Mouse (Mus musculus) hindbrain, embryonic 13.5 days (tissue): ENCODE measurements at regions not wholly inside any gene's neighbourhood (a gene's known extent, or its start where the extent isn't known, plus 50 kb on each side); places are given as distances from the start of the nearest gene placed in this dataset.
"Not testable (repeated sequence)": the region's sequence is repeated elsewhere in the genome, so short reads cannot be mapped to it uniquely, and the experiment has no call there.

Experiments
- ATAC-seq: fragments of 200-750 bp; cut with Nextera tagmentation; 2 replicates; pipeline ENCODE4 v1.8.0; 2017; ENCODE audit warnings: moderate TSS enrichment; ENCODE audit not compliant: low FRiP score
- H3K27ac ChIP-seq: fragments of 300-500 bp; sonication (generic); 2 replicates; pipeline ENCODE4 v1.5.1; 2015; ENCODE audit warnings: inconsistent platforms, mild to moderate bottlenecking, moderate library complexity
- H3K27me3 ChIP-seq: fragments of 300-500 bp; sonication (generic); 2 replicates; pipeline ENCODE4 v1.6.1; 2015; ENCODE audit warnings: mild to moderate bottlenecking, inconsistent platforms
- H3K36me3 ChIP-seq: fragments of 300-500 bp; sonication (generic); 2 replicates; pipeline ENCODE4 v1.6.1; 2015; ENCODE audit warnings: mild to moderate bottlenecking, inconsistent platforms
- H3K4me1 ChIP-seq: fragments of 300-500 bp; sonication (generic); replicated peaks from 2 replicates; pipeline ENCODE4 v1.6.1; 2015; ENCODE audit warnings: inconsistent platforms
- H3K4me2 ChIP-seq: fragments of 300-500 bp; sonication (generic); 2 replicates; pipeline ENCODE4 v1.6.1; 2015; ENCODE audit warnings: inconsistent platforms, mild to moderate bottlenecking, moderate library complexity
- H3K4me3 ChIP-seq: fragments of 300-500 bp; sonication (generic); 2 replicates; pipeline ENCODE4 v1.5.1; 2015; ENCODE audit warnings: mild to moderate bottlenecking, inconsistent platforms
- H3K9ac ChIP-seq: fragments of 300-500 bp; sonication (generic); 2 replicates; pipeline ENCODE4 v1.6.1; 2015; ENCODE audit warnings: mild to moderate bottlenecking, inconsistent platforms
- H3K9me3 ChIP-seq: fragments of 300-500 bp; sonication (generic); 2 replicates; pipeline ENCODE4 v1.6.1; 2016; ENCODE audit warnings: inconsistent platforms
- WGBS: fragments of 180-500 bp; shearing (Covaris S2); methylation state at CpG from one replicate; pipeline ENCODE4 v1.1.7; 2015; 5-methylcytosine and 5-hydroxymethylcytosine counted together

DNA sequence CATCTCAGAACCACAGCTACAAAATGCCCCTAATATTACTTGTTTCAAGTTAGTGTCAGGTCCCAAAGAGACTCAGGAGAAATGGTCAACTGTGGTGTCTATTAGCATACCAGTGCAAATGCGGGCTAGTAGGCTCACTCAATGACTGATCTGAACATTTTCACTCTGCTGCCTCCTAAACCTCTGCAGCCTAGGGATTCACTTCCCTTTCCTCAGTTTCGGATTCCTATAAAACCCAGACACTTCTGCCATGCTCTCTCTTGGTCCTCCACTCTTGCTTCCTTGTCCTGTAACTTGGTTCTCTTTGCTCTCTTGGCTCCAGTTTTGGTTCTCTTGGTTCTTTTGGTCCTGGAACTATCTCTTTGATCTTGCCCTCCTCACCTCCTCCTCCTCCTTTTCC is 206.3 kb upstream of the Spef2 start:
- WGBS, result 89% methylated on average over 2 of the region's 2 CpGs
- Histone ChIP-seq H3K36me3 (no peaks in the 10 kb centered on the region), H3K4me3 (no peak overlapping the region), H3K27ac (no peak overlapping the region), H3K4me2 (no peak overlapping the region), H3K27me3 (no peaks in the 10 kb centered on the region), H3K4me1 (no peaks in the 10 kb centered on the region), H3K9ac (no peak overlapping the region), H3K9me3 (no peaks in the 10 kb centered on the region)
- no peak for ATAC-seq

GRCm38 (mm10) chr15:9974999-9975398 is 202.0 kb upstream of the Prlr start:
- no peak overlapping the region for H3K27ac ChIP-seq
- H3K4me3 ChIP-seq, result no peak overlapping the region
- no peak for ATAC-seq
- H3K36me3 ChIP-seq, result no peaks in the 10 kb centered on the region
- 84% methylated on average over 4 of the region's 4 CpGs for WGBS
- H3K9me3 ChIP-seq, result no peaks in the 10 kb centered on the region
- H3K9ac ChIP-seq, result no peak overlapping the region
- no peaks in the 10 kb centered on the region for H3K27me3 ChIP-seq
- H3K4me1 ChIP-seq, result no peaks in the 10 kb centered on the region
- no peak overlapping the region for H3K4me2 ChIP-seq

GRCm38 (mm10) chr15:10011289-10012234 is 165.5 kb upstream of the Prlr start:
- Histone ChIP-seq H3K4me3 (no peak overlapping the region), H3K4me2 (no peak overlapping the region), H3K36me3 (no peaks in the 10 kb centered on the region), H3K27ac (no peak overlapping the region), H3K9ac (no peak overlapping the region), H3K9me3 (no peaks in the 10 kb centered on the region), H3K27me3 (no peaks in the 10 kb centered on the region), H3K4me1 (peaks cover 6% of the 10 kb centered on the region)
- ATAC-seq, result peak; percentile 98
- 39% methylated on average over 7 of the region's 7 CpGs for WGBS

DNA sequence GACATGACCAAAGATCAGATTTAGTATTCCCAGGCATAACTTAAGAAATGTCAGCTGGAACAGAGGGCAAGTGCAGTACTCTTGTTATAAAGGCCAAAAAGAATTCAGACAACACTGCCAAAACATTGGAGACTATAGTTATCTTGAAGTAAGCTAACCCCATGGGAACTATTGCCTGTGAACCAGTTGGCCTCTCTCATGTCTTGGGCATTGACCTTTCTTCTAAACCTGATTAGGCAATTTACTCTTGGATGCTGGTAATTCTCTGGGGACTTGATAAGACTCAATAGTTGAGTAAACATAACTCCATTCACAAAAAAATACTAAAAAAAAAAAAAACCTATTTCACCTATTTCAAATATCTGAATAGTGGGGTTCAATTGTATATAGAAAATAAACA is 159.8 kb upstream of the Prlr start:
- Histone ChIP-seq H3K36me3 (no peaks in the 10 kb centered on the region), H3K4me1 (no peaks in the 10 kb centered on the region), H3K27me3 (no peaks in the 10 kb centered on the region), H3K9me3 (no peaks in the 10 kb centered on the region), H3K9ac (no peak overlapping the region), H3K4me2 (no peak overlapping the region), H3K27ac (no peak overlapping the region), H3K4me3 (no peak overlapping the region)
- ATAC-seq, result no peak

- Histone ChIP-seq H3K9me3 (no peaks in the 10 kb centered on the region), H3K4me3 (no peak overlapping the region), H3K4me2 (no peak overlapping the region), H3K9ac (no peak overlapping the region), H3K4me1 (no peaks in the 10 kb centered on the region), H3K36me3 (no peaks in the 10 kb centered on the region), H3K27me3 (no peaks in the 10 kb centered on the region), H3K27ac (no peak overlapping the region)
- ATAC-seq, result no peak
- 81% methylated on average over 4 of the region's 4 CpGs for WGBS
Measured at GRCm38 (mm10) chr15:10029902-10030301, 147.1 kb upstream of the Prlr start.

- no peaks in the 10 kb centered on the region for H3K36me3 ChIP-seq
- H3K4me3 ChIP-seq, result no peak overlapping the region
- H3K27ac ChIP-seq, result no peak overlapping the region
- H3K9me3 ChIP-seq, result no peaks in the 10 kb centered on the region
- no peak overlapping the region for H3K4me2 ChIP-seq
- 78% methylated on average over 1 of the region's 1 CpGs for WGBS
- no peak overlapping the region for H3K9ac ChIP-seq
- H3K27me3 ChIP-seq, result no peaks in the 10 kb centered on the region
- H3K4me1 ChIP-seq, result no peaks in the 10 kb centered on the region
- no peak for ATAC-seq
Measured at GRCm38 (mm10) chr15:10035561-10035960, 141.5 kb upstream of the Prlr start.

- not testable (repeated sequence) for H3K36me3 ChIP-seq, H3K4me3 ChIP-seq, ATAC-seq, H3K4me2 ChIP-seq, H3K27me3 ChIP-seq, H3K9me3 ChIP-seq, H3K4me1 ChIP-seq, H3K27ac ChIP-seq, H3K9ac ChIP-seq
- WGBS, result 70% methylated on average over 2 of the region's 2 CpGs
Measured at GRCm38 (mm10) chr15:10036576-10036975, 140.5 kb upstream of the Prlr start.

DNA sequence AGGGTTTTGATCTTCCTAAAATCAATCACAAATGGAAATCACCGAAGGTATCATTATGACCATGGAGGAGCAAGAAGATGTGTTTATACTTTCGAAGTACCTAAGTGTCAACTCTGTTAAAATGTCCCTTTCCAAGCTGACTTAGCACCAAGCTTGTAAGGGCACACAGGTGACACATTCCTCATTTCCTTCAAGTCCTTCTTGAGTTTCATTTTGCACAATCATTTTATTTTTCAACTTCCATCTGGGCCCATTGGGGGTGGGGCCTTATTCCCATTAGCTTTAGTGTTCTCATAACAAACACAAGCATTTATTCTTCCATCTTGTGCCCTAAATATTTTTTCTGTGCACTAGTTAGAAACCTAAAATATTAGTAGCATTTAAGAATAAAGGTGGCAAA is 103.5 kb upstream of the Prlr start:
- H3K4me3 ChIP-seq, result no peak overlapping the region
- H3K36me3 ChIP-seq, result no peaks in the 10 kb centered on the region
- H3K27me3 ChIP-seq, result no peaks in the 10 kb centered on the region
- no peak overlapping the region for H3K9ac ChIP-seq
- H3K4me1 ChIP-seq, result no peaks in the 10 kb centered on the region
- ATAC-seq, result no peak
- H3K4me2 ChIP-seq, result no peak overlapping the region
- no peak overlapping the region for H3K27ac ChIP-seq
- WGBS, result 99% methylated on average over 2 of the region's 2 CpGs
- no peaks in the 10 kb centered on the region for H3K9me3 ChIP-seq

GRCm38 (mm10) chr15:10074916-10075315 is 102.1 kb upstream of the Prlr start:
- no peaks in the 10 kb centered on the region for H3K27me3 ChIP-seq
- no peak for ATAC-seq
- no peak overlapping the region for H3K9ac ChIP-seq
- 79% methylated on average over 9 of the region's 9 CpGs for WGBS
- H3K4me3 ChIP-seq, result no peak overlapping the region
- no peak overlapping the region for H3K27ac ChIP-seq
- H3K4me1 ChIP-seq, result no peaks in the 10 kb centered on the region
- H3K9me3 ChIP-seq, result no peaks in the 10 kb centered on the region
- no peak overlapping the region for H3K4me2 ChIP-seq
- no peaks in the 10 kb centered on the region for H3K36me3 ChIP-seq

DNA sequence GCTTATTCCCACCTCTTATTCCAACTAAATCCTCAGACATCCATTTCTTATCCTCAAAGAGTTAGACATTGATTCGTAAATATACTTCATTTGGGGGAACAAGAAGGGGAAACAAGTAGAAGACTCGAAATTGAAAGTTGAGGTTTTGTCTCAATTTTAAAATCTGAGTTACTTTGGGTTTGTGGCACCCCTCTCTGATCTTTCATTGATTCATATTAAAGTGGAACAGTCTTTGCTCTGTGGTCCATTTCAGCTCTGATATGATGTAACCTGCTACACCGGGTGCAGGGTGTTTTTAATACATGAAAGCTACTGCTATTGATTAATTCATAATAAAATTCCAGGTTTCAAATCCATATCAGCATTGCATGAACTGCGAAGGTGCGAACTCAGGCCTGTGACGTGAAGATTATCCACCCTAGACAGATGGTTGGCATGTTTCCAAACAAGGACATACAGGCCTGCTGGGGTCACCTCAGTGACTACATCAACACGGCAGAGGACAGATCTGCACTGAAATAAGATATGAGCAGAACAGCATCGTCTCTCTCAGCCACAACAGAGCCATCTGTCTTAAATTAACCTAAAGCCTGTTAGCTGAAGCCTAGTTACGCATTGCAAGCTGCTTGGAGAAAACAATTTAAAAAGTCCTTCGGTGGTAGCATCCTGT is 101.5 kb upstream of the Prlr start:
- peak; percentile 74; the same call in 1 of the 2 replicates for ATAC-seq
- Histone ChIP-seq H3K4me3 (no peak overlapping the region), H3K36me3 (no peaks in the 10 kb centered on the region), H3K27me3 (no peaks in the 10 kb centered on the region), H3K4me2 (no peak overlapping the region), H3K27ac (no peak overlapping the region), H3K9ac (no peak overlapping the region), H3K4me1 (no peaks in the 10 kb centered on the region), H3K9me3 (no peaks in the 10 kb centered on the region)
- WGBS, result 64% methylated on average over 10 of the region's 10 CpGs

DNA sequence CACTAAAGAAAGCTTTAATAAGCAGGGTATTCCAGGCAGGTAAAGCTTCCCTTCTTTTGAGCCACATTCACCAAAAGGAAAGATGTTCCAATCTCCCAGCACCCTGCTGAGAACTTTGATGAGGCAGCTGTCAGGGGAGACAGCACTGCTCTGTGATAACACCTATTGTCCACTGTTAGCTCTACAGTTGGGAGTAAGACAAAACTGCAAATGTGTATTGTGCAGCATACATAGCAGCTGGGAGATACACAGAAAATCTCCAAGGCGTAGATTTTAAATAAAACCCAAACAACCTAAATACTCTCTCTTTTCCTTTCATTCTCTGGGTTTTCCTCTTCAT is 101.0 kb upstream of the Prlr start:
- H3K9me3 ChIP-seq, result no peaks in the 10 kb centered on the region
- no peak overlapping the region for H3K4me3 ChIP-seq
- no peaks in the 10 kb centered on the region for H3K4me1 ChIP-seq
- 76% methylated on average over 1 of the region's 1 CpGs for WGBS
- H3K36me3 ChIP-seq, result no peaks in the 10 kb centered on the region
- no peak overlapping the region for H3K4me2 ChIP-seq
- H3K27me3 ChIP-seq, result no peaks in the 10 kb centered on the region
- no peak overlapping the region for H3K9ac ChIP-seq
- no peak overlapping the region for H3K27ac ChIP-seq
- no peak for ATAC-seq

DNA sequence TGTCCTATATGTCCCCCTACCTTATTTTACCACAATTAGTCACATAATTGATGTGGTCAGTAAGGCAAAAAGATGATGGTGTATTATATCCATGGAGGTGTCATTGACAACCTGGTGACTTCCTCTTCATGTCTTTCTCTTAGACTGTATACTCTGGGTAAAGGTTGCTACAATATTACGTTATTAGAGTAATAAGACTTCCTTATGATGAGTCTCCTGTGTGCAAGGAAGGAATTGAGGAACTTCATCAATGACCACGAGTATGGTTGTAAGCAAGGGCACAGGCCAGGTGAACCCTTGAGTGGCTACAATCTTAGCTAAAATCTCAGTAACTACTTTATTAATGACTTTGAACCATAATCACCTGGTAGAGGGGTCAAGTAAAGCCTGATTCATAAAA is 98.6 kb upstream of the Prlr start:
- H3K9ac ChIP-seq, result no peak overlapping the region
- ATAC-seq, result no peak
- no peaks in the 10 kb centered on the region for H3K36me3 ChIP-seq
- no peaks in the 10 kb centered on the region for H3K4me1 ChIP-seq
- no peak overlapping the region for H3K27ac ChIP-seq
- H3K9me3 ChIP-seq, result no peaks in the 10 kb centered on the region
- no peak overlapping the region for H3K4me3 ChIP-seq
- no peaks in the 10 kb centered on the region for H3K27me3 ChIP-seq
- 87% methylated on average over 2 of the region's 2 CpGs for WGBS
- no peak overlapping the region for H3K4me2 ChIP-seq

DNA sequence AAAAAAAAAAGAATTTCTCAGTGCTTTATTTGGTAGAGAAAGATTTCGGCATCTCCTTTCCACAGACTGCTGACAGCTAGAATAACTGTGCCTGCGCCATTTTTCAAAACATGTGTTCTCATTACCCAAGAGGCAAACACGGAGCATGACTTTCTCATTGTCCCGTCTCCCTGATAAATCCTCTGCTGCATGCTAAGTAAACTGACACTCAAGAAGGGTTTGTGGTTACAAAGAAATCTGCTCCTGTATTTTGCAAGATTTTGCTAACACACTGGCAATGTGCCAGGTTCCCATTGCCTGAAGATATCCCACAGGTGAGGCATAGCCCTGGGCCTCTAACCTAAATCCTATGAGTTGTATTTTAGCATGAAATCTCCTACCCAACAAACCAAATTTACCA is 97.5 kb upstream of the Prlr start:
- no peak for ATAC-seq

More for the DNA sequence above, 97.5 kb upstream of the Prlr start:
- 91% methylated on average over 4 of the region's 4 CpGs for WGBS
- no peaks in the 10 kb centered on the region for H3K36me3 ChIP-seq
- H3K27me3 ChIP-seq, result no peaks in the 10 kb centered on the region
- H3K9ac ChIP-seq, result no peak overlapping the region
- H3K4me2 ChIP-seq, result no peak overlapping the region
- H3K9me3 ChIP-seq, result no peaks in the 10 kb centered on the region
- no peak overlapping the region for H3K27ac ChIP-seq
- H3K4me1 ChIP-seq, result no peaks in the 10 kb centered on the region
- no peak overlapping the region for H3K4me3 ChIP-seq
